Mouse (Mus musculus): ENCODE results near the gene Ino80d. TPM values are rescaled to one million over a fixed set of nuclear protein-coding genes. Genes with fewer than 3 reads are reported as not detected.

Ino80d gene
- polyA plus RNA-seq, 1 experiment = 2.1 TPM

GRCm38 (mm10) chr1:62984566-62984965 is 129.9 kb downstream of the Ino80d start:
- H3K4me3 ChIP-seq (ENCODE audit: insufficient read depth, poor library complexity, severe bottlenecking) = no peak overlapping the region
- H3K79me2 ChIP-seq (ENCODE audit: control insufficient read depth, insufficient read depth) = no peaks in the 10 kb centered on the region
- no peak overlapping the region for H3ac ChIP-seq (ENCODE audit: control insufficient read depth, insufficient read length, low read depth)
- H3K27me3 ChIP-seq (ENCODE audit: control insufficient read depth, insufficient read depth, insufficient read length) = peaks cover 7% of the 10 kb centered on the region
- no peaks in the 10 kb centered on the region for H3K36me3 ChIP-seq (ENCODE audit: control insufficient read depth, insufficient read depth)
- no peak for TF ChIP-seq CEBPB (IDR thresholded peaks at IDR 0.05; ENCODE audit: low read depth)
- TF ChIP-seq CTCF (IDR thresholded peaks at IDR 0.05; ENCODE audit: control insufficient read depth, insufficient read depth, insufficient read length) = peak; percentile 16
- H3K79me3 ChIP-seq (ENCODE audit: low read depth) = no peaks in the 10 kb centered on the region

GRCm38 (mm10) chr1:62976742-62977141 is 137.7 kb downstream of the Ino80d start:
- Histone ChIP-seq H3K36me3 (ENCODE audit: control insufficient read depth, insufficient read depth) (no peaks in the 10 kb centered on the region), H3ac (ENCODE audit: control insufficient read depth, insufficient read length, low read depth) (no peak overlapping the region), H3K4me3 (ENCODE audit: insufficient read depth, poor library complexity, severe bottlenecking) (no peak overlapping the region), H3K27me3 (ENCODE audit: control insufficient read depth, insufficient read depth, insufficient read length) (no peaks in the 10 kb centered on the region), H3K79me3 (ENCODE audit: low read depth) (no peaks in the 10 kb centered on the region), H3K79me2 (ENCODE audit: control insufficient read depth, insufficient read depth) (no peaks in the 10 kb centered on the region)
- TF ChIP-seq MYOD1 (IDR thresholded peaks at IDR 0.05; ENCODE audit: control insufficient read depth, insufficient read length, low read depth) (peak; percentile 64), CEBPB (IDR thresholded peaks at IDR 0.05; ENCODE audit: low read depth) (no peak), CTCF (IDR thresholded peaks at IDR 0.05; ENCODE audit: control insufficient read depth, insufficient read depth, insufficient read length) (no peak), FOSL1 (IDR thresholded peaks at IDR 0.05; ENCODE audit: insufficient read depth, low read length, poor library complexity, severe bottlenecking) (no peak), USF1 (IDR thresholded peaks at IDR 0.05; ENCODE audit: low read depth) (no peak)

GRCm38 (mm10) chr1:62966885-62967284 is 147.6 kb downstream of the Ino80d start:
- TF ChIP-seq MYOD1 (IDR thresholded peaks at IDR 0.05; ENCODE audit: control insufficient read depth, insufficient read length, low read depth) (no peak), CEBPB (IDR thresholded peaks at IDR 0.05; ENCODE audit: low read depth) (no peak), MAX (IDR thresholded peaks at IDR 0.05) (no peak), FOSL1 (IDR thresholded peaks at IDR 0.05; ENCODE audit: insufficient read depth, low read length, poor library complexity, severe bottlenecking) (no peak), USF1 (IDR thresholded peaks at IDR 0.05; ENCODE audit: low read depth) (no peak), CTCF (IDR thresholded peaks at IDR 0.05; ENCODE audit: control insufficient read depth, insufficient read depth, insufficient read length) (no peak)
- Histone ChIP-seq H3K79me3 (ENCODE audit: low read depth) (no peaks in the 10 kb centered on the region), H3K4me3 (ENCODE audit: insufficient read depth, poor library complexity, severe bottlenecking) (no peak overlapping the region), H3ac (ENCODE audit: control insufficient read depth, insufficient read length, low read depth) (no peak overlapping the region), H3K36me3 (ENCODE audit: control insufficient read depth, insufficient read depth) (no peaks in the 10 kb centered on the region), H3K79me2 (ENCODE audit: control insufficient read depth, insufficient read depth) (no peaks in the 10 kb centered on the region), H3K27me3 (ENCODE audit: control insufficient read depth, insufficient read depth, insufficient read length) (no peaks in the 10 kb centered on the region)

- Histone ChIP-seq H3K79me2 (ENCODE audit: control insufficient read depth, insufficient read depth) (no peaks in the 10 kb centered on the region), H3K4me3 (ENCODE audit: insufficient read depth, poor library complexity, severe bottlenecking) (no peak overlapping the region), H3K36me3 (ENCODE audit: control insufficient read depth, insufficient read depth) (no peaks in the 10 kb centered on the region), H3ac (ENCODE audit: control insufficient read depth, insufficient read length, low read depth) (no peak overlapping the region), H3K79me3 (ENCODE audit: low read depth) (no peaks in the 10 kb centered on the region), H3K27me3 (ENCODE audit: control insufficient read depth, insufficient read depth, insufficient read length) (peaks cover 6% of the 10 kb centered on the region)
- TF ChIP-seq FOSL1 (IDR thresholded peaks at IDR 0.05; ENCODE audit: insufficient read depth, low read length, poor library complexity, severe bottlenecking) (no peak), MAX (IDR thresholded peaks at IDR 0.05) (no peak), CTCF (IDR thresholded peaks at IDR 0.05; ENCODE audit: control insufficient read depth, insufficient read depth, insufficient read length) (peak; percentile 94)
Observed at GRCm38 (mm10) chr1:62964291-62964690, 150.2 kb downstream of the Ino80d start.

GRCm38 (mm10) chr1:62956942-62957645 is 157.4 kb downstream of the Ino80d start:
- no peaks in the 10 kb centered on the region for H3K36me3 ChIP-seq (ENCODE audit: control insufficient read depth, insufficient read depth)
- no peak overlapping the region for H3ac ChIP-seq (ENCODE audit: control insufficient read depth, insufficient read length, low read depth)
- no peaks in the 10 kb centered on the region for H3K79me2 ChIP-seq (ENCODE audit: control insufficient read depth, insufficient read depth)
- no peaks in the 10 kb centered on the region for H3K79me3 ChIP-seq (ENCODE audit: low read depth)
- no peak for TF ChIP-seq USF1 (IDR thresholded peaks at IDR 0.05; ENCODE audit: low read depth)
- no peak for TF ChIP-seq MYOD1 (IDR thresholded peaks at IDR 0.05; ENCODE audit: control insufficient read depth, insufficient read length, low read depth)
- no peak for TF ChIP-seq CTCF (IDR thresholded peaks at IDR 0.05; ENCODE audit: control insufficient read depth, insufficient read depth, insufficient read length)
- TF ChIP-seq MAX (IDR thresholded peaks at IDR 0.05) = no peak
- TF ChIP-seq MYOG (IDR thresholded peaks at IDR 0.05; ENCODE audit: control insufficient read depth, extremely low read depth, insufficient read length) = no peak
- TF ChIP-seq FOSL1 (IDR thresholded peaks at IDR 0.05; ENCODE audit: insufficient read depth, low read length, poor library complexity, severe bottlenecking) = no peak
- no peak for TF ChIP-seq CEBPB (IDR thresholded peaks at IDR 0.05; ENCODE audit: low read depth)
- no peak overlapping the region for H3K4me3 ChIP-seq (ENCODE audit: insufficient read depth, poor library complexity, severe bottlenecking)
- H3K27me3 ChIP-seq (ENCODE audit: control insufficient read depth, insufficient read depth, insufficient read length) = peaks cover 11% of the 10 kb centered on the region

- Histone ChIP-seq H3K79me2 (ENCODE audit: control insufficient read depth, insufficient read depth) (no peaks in the 10 kb centered on the region), H3ac (ENCODE audit: control insufficient read depth, insufficient read length, low read depth) (no peak overlapping the region), H3K36me3 (ENCODE audit: control insufficient read depth, insufficient read depth) (no peaks in the 10 kb centered on the region), H3K4me3 (ENCODE audit: insufficient read depth, poor library complexity, severe bottlenecking) (no peak overlapping the region), H3K79me3 (ENCODE audit: low read depth) (no peaks in the 10 kb centered on the region), H3K27me3 (ENCODE audit: control insufficient read depth, insufficient read depth, insufficient read length) (peaks cover 11% of the 10 kb centered on the region)
- no peak for TF ChIP-seq CEBPB (IDR thresholded peaks at IDR 0.05; ENCODE audit: low read depth)
- TF ChIP-seq MYOD1 (IDR thresholded peaks at IDR 0.05; ENCODE audit: control insufficient read depth, insufficient read length, low read depth) = no peak
- no peak for TF ChIP-seq MAX (IDR thresholded peaks at IDR 0.05)
- TF ChIP-seq FOSL1 (IDR thresholded peaks at IDR 0.05; ENCODE audit: insufficient read depth, low read length, poor library complexity, severe bottlenecking) = no peak
- no peak for TF ChIP-seq CTCF (IDR thresholded peaks at IDR 0.05; ENCODE audit: control insufficient read depth, insufficient read depth, insufficient read length)
- no peak for TF ChIP-seq MYOG (IDR thresholded peaks at IDR 0.05; ENCODE audit: control insufficient read depth, extremely low read depth, insufficient read length)
Observed at GRCm38 (mm10) chr1:62956526-62956925, 157.9 kb downstream of the Ino80d start.

Data from C2C12 (cell line).